19 mouse cellular contexts compared by ENCODE assay signal in genomic region chr15:82888466-82888865, GRCm38 (mm10).
DNase-seq lines count a peak whose midpoint lies in the region; ATAC-seq and TF ChIP-seq lines count a peak whose summit lies in the region.
"Had no signal": no experiment of that assay in that cellular context is flagged by ENCODE, and none has a peak within 500 bp of the region (broad histone marks: within the 10 kb centered on the region; RNA-seq: fewer than 3 reads in every experiment).

No protein-coding gene starts in this region.

- H3K4me3 ChIP-seq in bone marrow, adult 2 months (replicated peaks; ENCODE audit: control insufficient read depth, low read depth, low read length) = no peak overlapping the region
- H3K4me3 ChIP-seq in liver, embryonic 13.5 days (replicated peaks) = no peak overlapping the region
- no peak overlapping the region for H3K4me3 ChIP-seq in midbrain, embryonic 10.5 days
- H3K4me3 ChIP-seq: heart, embryonic 10.5 days; hindbrain, embryonic 10.5 days; lung, embryonic 15.5 days; neural tube, embryonic 12.5 days had no signal

- no peak overlapping the region for H3K9ac ChIP-seq in liver, embryonic 13.5 days
- H3K9ac ChIP-seq: lung, embryonic 15.5 days; neural tube, embryonic 12.5 days had no signal

- no peak for TF ChIP-seq CTCF in bone marrow, adult 2 months (IDR thresholded peaks at IDR 0.05; ENCODE audit: control insufficient read depth, insufficient read depth, low read length)

- no peaks in the 10 kb centered on the region for H3K36me3 ChIP-seq in liver, embryonic 13.5 days
- H3K36me3 ChIP-seq in splenic B cell, adult 2 months (ENCODE audit: control insufficient read depth, insufficient read depth, low read length, poor library complexity, severe bottlenecking) = no peaks in the 10 kb centered on the region
- peaks cover 9% of the 10 kb centered on the region for H3K36me3 ChIP-seq in midbrain, embryonic 10.5 days
- H3K36me3 ChIP-seq: heart, embryonic 10.5 days; lung, embryonic 15.5 days; neural tube, embryonic 12.5 days had no signal

- H3K4me2 ChIP-seq in liver, embryonic 13.5 days = no peak overlapping the region
- H3K4me2 ChIP-seq: lung, embryonic 15.5 days; neural tube, embryonic 12.5 days had no signal

- no peaks in the 10 kb centered on the region for H3K9me3 ChIP-seq in liver, embryonic 13.5 days (replicated peaks)
- H3K9me3 ChIP-seq in midbrain, embryonic 10.5 days (replicated peaks) = no peaks in the 10 kb centered on the region
- H3K9me3 ChIP-seq: heart, embryonic 10.5 days; hindbrain, embryonic 10.5 days; lung, embryonic 15.5 days; neural tube, embryonic 12.5 days had no signal

- H3K27me3 ChIP-seq in liver, embryonic 13.5 days = no peaks in the 10 kb centered on the region
- H3K27me3 ChIP-seq in splenic B cell, adult 2 months (ENCODE audit: control insufficient read depth, insufficient read depth, low read length, poor library complexity, severe bottlenecking) = no peaks in the 10 kb centered on the region
- H3K27me3 ChIP-seq in midbrain, embryonic 10.5 days (ENCODE audit: low read depth, poor library complexity, severe bottlenecking) = no peaks in the 10 kb centered on the region
- H3K27me3 ChIP-seq: lung, embryonic 15.5 days; neural tube, embryonic 12.5 days had no signal

- DNase-seq in spleen, postnatal 36 days (ENCODE audit: low spot score in 2 of 2) = peak; percentile 55 to 71
- no peak for DNase-seq in spleen, adult 18-20 months
- no peak for DNase-seq in liver, embryonic 13.5 days
- DNase-seq in splenic B cell, adult 2 months (ENCODE audit: low read depth, low spot score) = peak; percentile 83
- no peak for DNase-seq in frontal cortex, postnatal 25 days (ENCODE audit: low spot score in 2 of 2)
- no peak for DNase-seq in adrenal gland, postnatal 14 days
- DNase-seq in midbrain, embryonic 10.5 days (ENCODE audit: low spot score) = no peak
- DNase-seq: adrenal gland, postnatal 36 days; cerebellum, adult 9-11 months; kidney, postnatal 14 days; left cerebral cortex, postnatal 4 days; midbrain, embryonic 14.5 days; thymus, postnatal 4 days had no signal

- H3K4me1 ChIP-seq in bone marrow, adult 2 months (ENCODE audit: control insufficient read depth, insufficient read depth, low read length) = peaks cover 1% of the 10 kb centered on the region; the same call in 1 of the 2 replicates
- peaks cover 27% of the 10 kb centered on the region for H3K4me1 ChIP-seq in liver, embryonic 13.5 days (replicated peaks)
- no peaks in the 10 kb centered on the region for H3K4me1 ChIP-seq in midbrain, embryonic 10.5 days
- H3K4me1 ChIP-seq: heart, embryonic 10.5 days; hindbrain, embryonic 10.5 days; neural tube, embryonic 12.5 days had no signal

- peak overlapping the region; percentile 22; the same call in 1 of the 2 replicates for H3K27ac ChIP-seq in bone marrow, adult 2 months (ENCODE audit: control insufficient read depth, insufficient read depth, low read depth, low read length, poor library complexity)
- 0 out of 2 replicates have a peak overlapping the region, but pooled peaks have one; percentile 4 for H3K27ac ChIP-seq in liver, embryonic 13.5 days
- H3K27ac ChIP-seq in midbrain, embryonic 10.5 days (replicated peaks) = no peak overlapping the region
- H3K27ac ChIP-seq: heart, embryonic 10.5 days; hindbrain, embryonic 10.5 days; lung, embryonic 15.5 days; neural tube, embryonic 12.5 days had no signal

- TF ChIP-seq POLR2A in bone marrow, adult 2 months (IDR thresholded peaks at IDR 0.05; ENCODE audit: borderline replicate concordance, control insufficient read depth, low read depth, low read length) = no peak

- ATAC-seq in liver, embryonic 13.5 days (ENCODE audit: low read depth) = no peak
- ATAC-seq: intestine, embryonic 16.5 days had no signal

- 8% methylated on average over 2 of the region's 2 CpGs for WGBS in bone marrow, adult 2 months
- 38% methylated on average over 2 of the region's 2 CpGs for WGBS in liver, embryonic 13.5 days (ENCODE audit: insufficient replicate concordance)
- 94% methylated on average over 2 of the region's 2 CpGs for WGBS in midbrain, embryonic 10.5 days

Comparison
In these comparisons a context has a peak if more than half of its experiments do, and no peak if none do; other contexts are left out.
1. DNase-seq: peak in spleen, postnatal 36 days (2 of 2) and splenic B cell, adult 2 months (single experiment); none in spleen, adult 18-20 months (0 of 2), liver, embryonic 13.5 days (single experiment), frontal cortex, postnatal 25 days (0 of 2), adrenal gland, postnatal 14 days (single experiment) and midbrain, embryonic 10.5 days (single experiment).